Mouse (Mus musculus): ENCODE measurements around the gene Olfr869.

The Olfr869 gene

DNA sequence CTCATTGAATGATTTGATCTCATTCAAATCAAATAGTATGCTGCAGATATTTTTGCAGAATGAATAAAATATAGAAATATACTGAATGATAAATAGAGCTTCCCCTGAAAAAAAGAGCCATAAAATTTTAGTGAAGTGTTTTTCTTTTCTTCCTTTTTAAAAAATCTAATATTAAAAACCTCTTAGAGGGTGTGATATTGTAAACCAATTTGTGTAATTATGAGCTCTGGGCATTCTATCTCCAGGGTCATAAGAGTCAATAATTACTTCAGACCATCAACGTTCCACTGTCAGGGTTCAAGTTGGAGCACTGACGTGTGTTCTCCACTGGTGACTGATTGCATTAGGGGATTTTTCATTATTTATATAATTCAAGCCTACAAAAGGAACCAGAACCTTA is at the start of gene Olfr869:
Gene Olfr869 (plus strand): TSS at position 301 of the 400 bp plus-strand sequence.
- no peak for DNase-seq

DNA sequence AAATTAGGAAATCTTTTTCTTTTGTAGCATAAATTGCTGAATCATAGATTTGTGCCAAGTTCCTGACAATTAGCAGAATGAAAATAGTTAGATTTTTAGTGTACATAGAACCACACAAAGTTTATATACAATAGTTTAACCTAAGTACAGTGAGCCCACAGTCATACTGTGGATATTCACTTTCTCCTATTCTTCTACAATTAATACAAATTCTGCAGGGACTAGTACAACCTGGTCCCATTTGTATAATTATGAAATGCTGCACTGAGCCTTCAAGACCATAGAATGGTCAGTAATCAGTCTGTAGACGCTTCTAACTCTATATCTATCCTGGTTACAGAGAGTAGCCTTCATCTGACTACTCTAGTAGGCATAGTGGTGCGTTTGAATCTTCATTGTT is 30.5 kb upstream of the Olfr869 start, which contains the start of gene Olfr868:
Gene Olfr868 (plus strand): TSS at position 301 of the 400 bp plus-strand sequence.
- DNase-seq, result no peak

DNA sequence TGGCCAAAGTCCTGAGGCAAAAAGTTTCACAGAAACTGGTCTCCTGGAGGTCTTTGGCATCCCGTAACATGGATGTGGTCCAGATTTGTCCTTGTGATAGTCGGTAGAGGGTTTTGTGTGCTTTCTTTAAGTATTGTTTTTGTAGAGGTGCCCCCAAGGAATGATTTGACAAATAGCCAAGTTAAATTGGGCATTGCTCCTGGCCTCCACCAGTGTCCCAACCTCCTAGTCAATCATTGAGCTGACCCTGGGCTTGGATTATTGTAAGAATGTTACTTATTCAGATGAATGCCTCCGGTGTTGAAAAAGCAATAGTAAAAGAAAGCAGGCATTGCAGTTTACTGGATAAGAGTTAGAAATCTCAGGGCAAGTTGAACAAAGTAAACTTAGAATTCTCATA is 20.9 kb downstream of the Olfr869 start:
- no peak for DNase-seq

DNA sequence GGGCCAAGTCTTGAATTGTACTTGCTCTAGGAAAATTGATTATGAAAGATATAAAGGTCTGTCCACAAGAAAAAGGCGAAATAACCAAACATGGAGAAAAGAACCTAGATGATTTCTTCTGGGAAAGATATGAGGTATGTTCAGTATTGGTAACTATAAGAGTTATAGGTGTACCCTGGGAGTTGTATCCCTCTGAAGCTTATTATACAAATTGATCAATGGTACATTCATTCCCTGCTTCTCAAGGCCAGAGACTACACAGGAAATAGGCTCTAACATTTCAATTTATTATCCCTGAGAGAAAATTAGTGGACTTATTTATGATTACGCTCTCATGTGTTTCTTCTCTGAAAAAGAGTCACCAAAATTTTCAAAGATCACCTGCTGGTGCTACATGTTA is 45.1 kb downstream of the Olfr869 start, which contains the start of gene Olfr870:
Gene Olfr870 (minus strand): TSS at position 101 of the 400 bp plus-strand sequence.
- DNase-seq, result no peak

DNA sequence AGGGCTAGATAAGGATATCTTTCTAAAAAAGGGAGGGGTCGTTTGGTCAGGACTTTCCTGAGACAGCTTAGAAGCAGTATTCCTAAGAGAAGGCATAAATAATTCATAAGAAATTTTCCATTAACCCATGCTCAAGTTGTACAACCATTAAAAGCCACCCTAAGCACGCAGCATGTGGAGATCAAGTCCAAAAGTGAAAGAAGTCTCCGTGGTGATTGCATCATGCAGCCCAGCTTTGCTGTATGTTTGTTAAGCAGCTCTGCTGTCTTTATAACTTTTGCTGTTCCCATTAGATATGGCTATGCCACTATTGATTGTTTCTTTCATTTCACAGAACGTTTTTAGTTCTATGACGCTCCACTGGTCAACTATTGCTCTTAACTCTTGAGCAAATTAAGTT is 50.7 kb downstream of the Olfr869 start:
- no peak for DNase-seq
